Mouse (Mus musculus): ENCODE results near the gene Ttc26.
A peak's percentile ranks its signal among the peaks of the same experiment; 100 is the strongest.

DNA sequence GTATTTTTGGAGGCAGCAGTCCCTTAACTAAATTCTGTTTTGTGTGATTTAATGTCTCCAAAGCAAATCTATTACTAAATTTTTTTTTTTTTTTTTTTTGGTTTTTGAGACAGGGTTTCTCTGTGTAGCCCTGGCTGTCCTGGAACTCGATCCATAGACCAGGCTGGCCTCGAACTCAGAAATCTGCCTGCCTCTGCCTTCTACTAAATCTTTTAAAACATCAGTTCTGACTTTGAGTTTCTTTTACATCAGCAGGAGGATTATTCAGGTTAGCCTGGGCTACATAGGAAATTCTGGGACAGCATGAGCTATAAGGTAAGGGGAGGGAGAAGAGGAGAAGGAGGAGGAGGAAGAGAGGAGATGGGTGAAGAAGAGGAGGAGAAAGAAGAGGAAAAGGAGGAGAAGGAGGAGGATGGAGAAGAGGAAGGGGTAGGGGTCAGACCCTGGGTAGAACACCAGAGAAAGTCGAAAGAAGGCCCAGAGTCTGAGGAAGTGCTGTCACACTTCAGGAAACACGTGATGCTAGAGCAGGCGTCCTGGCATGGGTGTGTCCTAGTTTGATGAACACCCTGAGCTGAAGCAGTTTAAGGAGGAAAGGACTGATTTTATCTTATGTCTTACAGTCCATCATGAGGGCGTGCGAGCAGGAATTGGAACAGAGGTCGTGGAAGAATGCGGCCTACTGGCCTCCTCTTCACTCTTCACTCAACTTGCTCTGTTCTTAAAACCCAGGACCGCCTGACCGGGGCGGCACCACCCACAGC, 21.4 kb upstream of the Ttc26 start:
- TF ChIP-seq GATA1 (IDR thresholded peaks at IDR 0.05; ENCODE audit: low read length) (peak; percentile 35; the same call in 1 of the 2 replicates), TAL1 (IDR thresholded peaks at IDR 0.05; ENCODE audit: low read length) (no peak)

Measured in erythroblast, embryonic 14.5 days (primary cell).